Mouse (Mus musculus): Measurements from ENCODE around the gene Nadsyn1. TPM values are rescaled to one million over a fixed set of nuclear protein-coding genes. Genes with fewer than 3 reads are reported as not detected.

The Nadsyn1 gene
- total RNA-seq, 2 experiments from 2014 or later: 0.77 to 1.3 TPM

- no peak for ATAC-seq (replicated peaks; ENCODE audit: low FRiP score, poor library complexity, severe bottlenecking)
These were observed 66.3 kb downstream of the Nadsyn1 start, which contains the start of gene Osbpl5 for GRCm38 (mm10) chr7:143756125-143757026. TSS of gene Osbpl5 (minus strand) at chr7:143756985.

- no peak for ATAC-seq (replicated peaks; ENCODE audit: low FRiP score, poor library complexity, severe bottlenecking)
These were observed 67.1 kb downstream of the Nadsyn1 start for GRCm38 (mm10) chr7:143755357-143756124.

GRCm38 (mm10) chr7:143753990-143754715 is 68.5 kb downstream of the Nadsyn1 start:
- ATAC-seq (replicated peaks; ENCODE audit: low FRiP score, poor library complexity, severe bottlenecking): no peak

GRCm38 (mm10) chr7:143752606-143753005 is 70.0 kb downstream of the Nadsyn1 start:
- no peak for ATAC-seq (replicated peaks; ENCODE audit: low FRiP score, poor library complexity, severe bottlenecking)

GRCm38 (mm10) chr7:143752056-143752455 is 70.6 kb downstream of the Nadsyn1 start:
- no peak for ATAC-seq (replicated peaks; ENCODE audit: low FRiP score, poor library complexity, severe bottlenecking)

GRCm38 (mm10) chr7:143751380-143751779 is 71.3 kb downstream of the Nadsyn1 start:
- no peak for ATAC-seq (replicated peaks; ENCODE audit: low FRiP score, poor library complexity, severe bottlenecking)

- ATAC-seq (replicated peaks; ENCODE audit: low FRiP score, poor library complexity, severe bottlenecking): no peak
These were observed 73.6 kb downstream of the Nadsyn1 start for GRCm38 (mm10) chr7:143749045-143749444.

GRCm38 (mm10) chr7:143748041-143748868 is 74.4 kb downstream of the Nadsyn1 start:
- ATAC-seq (replicated peaks; ENCODE audit: low FRiP score, poor library complexity, severe bottlenecking): no peak

Other genes starting within 250 kb of the Nadsyn1 start
- gene Cars, start 222.8 kb downstream of the Nadsyn1 start, total RNA-seq (2015; ENCODE audit: low replicate concordance): 60.9 and 87.4 TPM in 2 replicates
- 120 and 157 TPM in 2 replicates for gene Cars, start 222.8 kb downstream of the Nadsyn1 start, total RNA-seq (2017; ENCODE audit: low replicate concordance)
- 3.5 and 5.2 TPM in 2 replicates for gene Tnfrsf26, start 194.1 kb downstream of the Nadsyn1 start, total RNA-seq (2015; ENCODE audit: low replicate concordance)
- gene Tnfrsf26, start 194.1 kb downstream of the Nadsyn1 start, total RNA-seq (2017; ENCODE audit: low replicate concordance): 4.2 and 4.4 TPM in 2 replicates
- 1.7 and 3.7 TPM in 2 replicates for gene Tnfrsf22, start 173.2 kb downstream of the Nadsyn1 start, total RNA-seq (2015; ENCODE audit: low replicate concordance)
- 0.34 TPM in 1 of 2 replicates, not detected in the other for gene Tnfrsf22, start 173.2 kb downstream of the Nadsyn1 start, total RNA-seq (2017; ENCODE audit: low replicate concordance)
- gene Tnfrsf23, start 137.0 kb downstream of the Nadsyn1 start, total RNA-seq (2015; ENCODE audit: low replicate concordance): 3.3 and 4.0 TPM in 2 replicates
- gene Tnfrsf23, start 137.0 kb downstream of the Nadsyn1 start, total RNA-seq (2017; ENCODE audit: low replicate concordance): 0.28 TPM in 1 of 2 replicates, not detected in the other
- gene Osbpl5, start 65.9 kb downstream of the Nadsyn1 start, total RNA-seq (2015; ENCODE audit: low replicate concordance): not detected in 2 replicates
- gene Osbpl5, start 65.9 kb downstream of the Nadsyn1 start, total RNA-seq (2017; ENCODE audit: low replicate concordance): 0.56 and 0.60 TPM in 2 replicates
- not detected in 2 replicates for gene Mrgprg, start 55.9 kb downstream of the Nadsyn1 start, total RNA-seq (2015; ENCODE audit: low replicate concordance)
- not detected in 2 replicates for gene Mrgprg, start 55.9 kb downstream of the Nadsyn1 start, total RNA-seq (2017; ENCODE audit: low replicate concordance)
- gene Mrgpre, start 38.3 kb downstream of the Nadsyn1 start, total RNA-seq (2015; ENCODE audit: low replicate concordance): not detected in 2 replicates
- not detected in 2 replicates for gene Mrgpre, start 38.3 kb downstream of the Nadsyn1 start, total RNA-seq (2017; ENCODE audit: low replicate concordance)
- gene Dhcr7, start 296 bp upstream of the Nadsyn1 start, total RNA-seq (2015; ENCODE audit: low replicate concordance): 2.1 and 6.7 TPM in 2 replicates
- 0.84 and 5.2 TPM in 2 replicates for gene Dhcr7, start 296 bp upstream of the Nadsyn1 start, total RNA-seq (2017; ENCODE audit: low replicate concordance)
- not detected in 2 replicates for gene Gm498, start 44.0 kb upstream of the Nadsyn1 start, total RNA-seq (2015; ENCODE audit: low replicate concordance)
- not detected in 2 replicates for gene Gm498, start 44.0 kb upstream of the Nadsyn1 start, total RNA-seq (2017; ENCODE audit: low replicate concordance)
- not detected in 2 replicates for gene Shank2, start 179.1 kb upstream of the Nadsyn1 start, total RNA-seq (2015; ENCODE audit: low replicate concordance)
- gene Shank2, start 179.1 kb upstream of the Nadsyn1 start, total RNA-seq (2017; ENCODE audit: low replicate concordance): not detected in 2 replicates